Mouse (Mus musculus): ENCODE measurements around the gene Sike1. TPM values are rescaled to one million over a fixed set of nuclear protein-coding genes. Genes with fewer than 3 reads are reported as not detected.

Sike1 gene
- 10 to 100 TPM; 49.5 to 61.8 TPM for polyA plus RNA-seq (2017; shearing (Covaris generic))

- ATAC-seq: peak; percentile 97
Measured at GRCm38 (mm10) chr3:102995605-102996321, at the start of gene Sike1. Gene Sike1, plus strand, starts transcription at chr3:102995708.

- ATAC-seq: no peak
Measured at GRCm38 (mm10) chr3:102946312-102946711, 49.2 kb upstream of the Sike1 start.

DNA sequence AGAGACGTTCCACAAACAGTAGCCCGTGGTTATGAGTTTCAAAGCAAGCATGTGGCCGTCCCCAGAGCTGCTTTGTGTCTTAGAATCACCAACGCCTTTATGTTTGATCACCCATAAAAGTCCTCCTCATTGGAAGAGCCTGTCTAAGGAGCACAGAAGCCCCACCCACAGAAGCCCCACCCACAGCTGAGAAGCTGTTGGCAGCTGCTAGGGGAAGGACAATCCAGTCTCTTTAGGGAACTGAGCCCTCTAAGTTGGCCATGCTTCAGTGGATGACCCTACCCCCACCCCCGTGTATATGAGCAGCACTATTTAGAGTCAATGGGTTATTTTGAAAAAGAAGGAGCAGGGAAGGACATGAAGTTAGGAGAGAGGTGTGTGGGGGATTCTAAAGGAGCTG lies 48.6 kb upstream of the Sike1 start:
- no peak for ATAC-seq

DNA sequence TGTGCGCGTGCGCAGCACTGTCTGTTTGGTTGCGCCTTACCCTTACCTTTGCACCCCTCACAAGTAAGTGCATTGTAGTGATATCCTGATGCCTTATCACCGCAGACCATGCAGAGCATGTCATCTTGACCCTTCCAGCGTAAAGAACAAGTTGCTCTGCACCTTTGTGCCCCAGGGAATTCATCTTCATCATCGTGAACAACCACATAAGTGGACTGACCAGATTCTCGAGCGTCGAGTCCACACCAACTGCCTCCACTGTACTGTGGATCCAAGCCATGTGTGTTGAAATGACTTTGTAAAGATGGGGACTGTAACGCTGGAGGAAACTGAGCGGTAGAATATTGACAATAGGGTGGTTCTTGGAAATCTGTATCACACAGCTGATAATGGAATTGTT lies 41.0 kb upstream of the Sike1 start:
- ATAC-seq: no peak

- no peak for ATAC-seq
Measured at GRCm38 (mm10) chr3:102955143-102955542, 40.4 kb upstream of the Sike1 start.

- no peak for ATAC-seq
Measured at GRCm38 (mm10) chr3:102955596-102955995, 39.9 kb upstream of the Sike1 start.

DNA sequence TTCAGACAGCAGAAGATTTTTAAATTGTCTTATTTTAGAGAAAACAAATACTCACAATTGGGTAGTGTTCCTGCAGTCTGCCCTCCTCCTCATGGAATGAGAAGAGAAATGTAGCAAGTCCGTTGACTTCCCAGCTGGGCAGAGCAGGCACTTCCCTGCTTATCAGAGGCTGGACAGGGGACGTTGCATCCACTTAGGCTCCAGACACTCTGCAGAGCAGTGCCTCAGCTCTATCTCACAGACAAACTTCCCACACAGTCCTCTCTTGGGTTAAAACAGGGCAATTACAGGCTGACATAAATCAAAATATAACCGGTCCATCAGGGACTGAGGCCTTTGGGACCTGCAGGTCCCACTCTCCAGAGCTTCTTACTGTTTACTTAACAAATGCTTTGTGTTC lies 31.5 kb upstream of the Sike1 start, which contains the start of gene Nr1h5:
Nr1h5 (minus strand) TSS at position 101 of the 400 bp plus-strand sequence.
- no peak for ATAC-seq

GRCm38 (mm10) chr3:102970067-102970466 lies 25.4 kb upstream of the Sike1 start:
- ATAC-seq: no peak

DNA sequence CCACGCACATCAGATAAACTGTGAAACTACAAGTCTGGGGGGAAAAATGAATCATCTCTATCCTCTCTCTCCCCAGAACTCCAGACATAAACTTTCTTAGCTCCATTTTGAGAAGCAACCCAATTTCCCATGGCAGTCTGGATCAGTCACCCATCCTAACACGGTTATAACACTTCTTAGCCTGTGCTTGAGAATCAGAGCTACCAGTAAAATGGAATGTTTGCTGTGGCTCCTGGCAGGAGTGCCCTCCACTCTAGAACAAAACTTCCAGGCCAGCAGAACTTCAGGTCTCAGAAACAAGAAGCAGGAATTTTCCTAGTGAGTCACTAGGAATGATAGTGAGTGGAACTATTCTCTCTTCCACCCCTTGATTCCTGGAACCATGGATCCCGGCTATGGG lies 25.0 kb upstream of the Sike1 start:
- no peak for ATAC-seq

- ATAC-seq: no peak
Measured at GRCm38 (mm10) chr3:102976906-102977305, 18.6 kb upstream of the Sike1 start.

GRCm38 (mm10) chr3:102979550-102980348 lies 15.8 kb upstream of the Sike1 start:
- ATAC-seq: no peak

DNA sequence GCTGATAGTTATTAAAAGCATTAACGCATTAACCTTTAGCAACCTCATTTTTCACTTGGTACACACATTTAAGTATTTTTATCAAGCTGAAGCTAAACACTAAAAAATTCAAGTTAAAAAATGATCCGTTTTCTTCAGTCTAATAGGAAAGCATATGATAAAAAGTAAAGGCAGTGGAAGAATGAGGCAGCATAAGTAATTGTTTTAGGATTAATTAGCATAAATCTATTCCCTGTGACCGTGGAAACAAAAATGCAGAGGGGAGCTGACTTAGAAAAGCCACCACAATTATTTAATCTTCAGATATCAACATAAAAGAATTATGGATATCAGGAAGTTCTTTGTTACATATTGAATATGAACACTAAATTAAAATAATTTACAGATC lies 15.2 kb upstream of the Sike1 start:
- no peak for ATAC-seq

GRCm38 (mm10) chr3:102991041-102991440 lies 4.5 kb upstream of the Sike1 start:
- ATAC-seq: no peak

DNA sequence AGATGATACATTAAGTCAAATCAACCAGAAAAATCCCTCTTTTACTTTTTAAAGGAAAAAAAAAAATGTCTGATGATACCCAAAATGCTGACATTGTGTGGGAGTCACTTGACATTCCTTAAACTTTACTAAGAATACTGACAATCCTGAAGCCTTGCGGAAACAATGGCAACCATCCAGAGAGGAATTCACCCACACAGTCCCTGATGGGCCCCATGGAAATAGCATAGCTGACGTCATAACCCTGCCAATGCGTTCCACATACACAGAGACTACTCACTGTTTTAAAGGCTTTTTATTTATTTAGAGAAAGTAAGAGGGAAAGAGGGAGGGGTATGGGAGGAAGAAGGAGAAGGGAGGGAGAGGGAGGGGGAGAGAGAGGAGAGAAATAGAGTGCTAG lies 2.6 kb upstream of the Sike1 start:
- no peak for ATAC-seq

DNA sequence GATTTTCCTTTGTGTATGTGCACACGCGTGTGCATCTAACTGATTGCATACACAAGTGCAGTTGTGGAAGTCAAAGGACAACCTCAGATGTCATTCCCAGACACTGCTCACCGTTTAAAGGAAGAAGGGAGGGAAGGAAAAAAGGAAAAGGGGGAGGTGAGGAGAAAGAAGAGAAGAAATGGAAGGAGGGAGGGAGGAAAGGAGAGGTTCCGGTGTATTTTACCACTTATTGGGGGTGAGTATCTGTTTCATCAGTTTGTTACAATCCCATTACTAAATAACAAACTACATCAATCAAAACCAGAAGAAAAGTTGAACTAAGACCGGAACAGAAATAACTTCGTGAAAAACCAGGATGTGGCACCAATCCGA lies 289 bp upstream of the Sike1 start:
- ATAC-seq: no peak

DNA sequence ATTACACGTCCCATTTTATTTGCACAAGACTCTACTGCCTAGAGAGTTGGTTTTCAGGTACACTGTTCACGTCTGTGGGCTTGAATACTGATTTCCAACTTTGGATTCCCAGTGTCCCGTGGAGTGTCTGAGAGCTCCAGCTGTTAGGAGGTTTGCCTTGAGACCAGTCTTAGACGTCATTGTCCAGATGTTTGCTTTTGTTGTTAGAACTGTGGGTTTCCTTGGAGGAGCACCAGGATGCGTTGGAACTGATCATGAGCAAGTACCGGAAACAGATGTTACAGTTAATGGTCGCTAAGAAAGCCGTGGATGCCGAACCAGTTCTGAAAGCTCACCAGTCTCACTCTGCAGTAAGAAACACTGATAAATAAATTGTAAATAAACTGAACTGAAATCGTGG lies 1.5 kb downstream of the Sike1 start:
- no peak for ATAC-seq

GRCm38 (mm10) chr3:102997591-102997990 lies 2.1 kb downstream of the Sike1 start:
- no peak for ATAC-seq

DNA sequence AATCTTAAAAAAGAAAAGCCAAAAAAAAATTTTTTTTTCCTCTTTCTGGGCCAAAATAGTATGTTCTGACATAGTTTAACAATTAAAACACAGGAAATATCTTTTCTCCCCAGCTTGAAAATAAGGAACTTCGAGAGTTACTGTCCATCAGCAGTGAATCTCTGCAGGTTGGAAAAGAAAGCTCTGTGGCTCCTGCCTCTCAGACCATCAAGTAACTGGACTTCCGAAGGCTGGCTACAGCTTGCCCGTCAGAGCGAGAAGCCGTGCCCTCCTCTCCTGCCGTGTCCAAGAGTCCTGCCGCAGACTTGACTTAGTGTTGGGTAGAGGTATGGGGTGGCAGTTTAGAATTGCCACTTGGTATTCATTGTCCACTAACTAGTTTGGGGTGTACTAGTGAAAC lies 6.1 kb downstream of the Sike1 start:
- ATAC-seq: no peak

GRCm38 (mm10) chr3:103017350-103017749 lies 21.8 kb downstream of the Sike1 start:
- no peak for ATAC-seq

DNA sequence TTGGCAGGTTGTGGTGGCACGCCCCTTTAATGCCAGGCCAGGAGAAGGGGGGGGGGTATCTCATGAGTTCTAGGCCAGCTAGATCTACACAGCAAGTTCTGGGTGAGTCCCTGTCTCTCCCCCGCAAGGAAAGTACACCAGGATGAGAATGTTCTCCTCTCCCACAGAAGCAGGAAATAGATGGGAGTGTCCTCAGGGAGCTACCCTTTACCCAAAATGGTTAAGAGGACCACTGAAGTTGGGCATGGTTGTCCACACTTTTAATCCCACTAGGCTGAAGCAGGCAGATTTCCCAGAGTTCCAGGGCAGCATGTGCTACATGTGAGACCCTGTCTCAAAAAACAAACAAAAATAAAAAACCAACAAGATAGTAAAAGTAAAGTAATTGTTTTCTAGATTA lies 24.0 kb downstream of the Sike1 start:
- ATAC-seq: no peak

DNA sequence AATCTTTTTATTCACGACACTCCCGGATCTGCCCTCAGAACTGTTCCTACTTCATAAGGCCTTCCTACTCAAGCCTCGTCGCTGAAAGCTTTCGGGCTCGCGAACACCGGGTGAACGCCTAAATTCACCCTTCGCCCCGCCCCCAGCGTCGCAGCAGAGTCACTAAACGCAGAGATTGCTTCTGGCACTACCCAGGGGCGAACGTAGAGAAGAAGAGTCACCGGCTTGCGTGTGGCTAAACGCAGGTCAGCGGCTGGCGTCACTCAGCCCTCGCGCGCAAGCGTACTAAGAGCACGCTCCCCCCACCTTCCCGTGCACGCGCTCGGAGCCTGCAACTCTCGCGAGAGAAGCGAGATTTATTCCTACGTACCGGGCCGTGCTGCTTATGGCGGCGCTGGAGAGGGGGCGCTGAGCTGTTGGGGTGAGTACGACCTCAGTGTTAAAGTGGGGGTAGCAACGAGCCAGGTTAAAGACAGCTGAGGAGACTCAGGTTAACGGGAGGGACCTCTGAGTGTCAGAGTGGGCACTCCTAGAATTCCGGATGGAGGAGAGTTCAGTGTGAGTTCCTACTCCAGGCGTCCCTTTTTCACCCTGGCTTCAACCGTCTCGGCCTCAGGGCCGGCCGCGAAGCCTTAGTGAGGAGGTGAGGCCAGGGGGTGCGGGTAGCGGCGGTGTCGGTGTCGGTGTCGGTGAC lies 24.9 kb downstream of the Sike1 start, which contains the start of gene Csde1:
Csde1 (plus strand) TSS at position 178 of the 694 bp plus-strand sequence.
- ATAC-seq: peak; percentile 91

GRCm38 (mm10) chr3:103020943-103021638 lies 25.6 kb downstream of the Sike1 start:
- peak; percentile 64 for ATAC-seq

DNA sequence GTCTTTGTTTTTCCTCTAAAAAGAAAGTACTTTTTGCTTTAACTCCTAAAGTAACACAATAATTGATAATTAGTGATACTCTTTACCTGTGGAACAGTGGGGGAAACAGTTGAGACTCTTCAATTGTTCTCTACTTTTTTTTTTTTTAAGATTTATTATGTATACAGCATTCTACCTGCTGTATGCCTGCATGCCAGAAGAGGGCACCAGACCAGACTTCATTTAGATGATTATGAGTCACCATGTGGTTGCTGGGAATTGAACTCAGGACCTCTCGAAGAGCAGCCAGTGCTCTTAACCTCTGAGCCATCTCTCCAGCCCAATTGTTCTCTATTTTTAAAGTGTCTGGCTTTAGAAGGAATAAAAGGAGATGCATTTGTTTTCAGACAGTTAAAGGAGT lies 30.7 kb downstream of the Sike1 start:
- ATAC-seq: peak; percentile 76
